8 mouse cellular contexts compared by ENCODE assay signal in the genomic region with DNA sequence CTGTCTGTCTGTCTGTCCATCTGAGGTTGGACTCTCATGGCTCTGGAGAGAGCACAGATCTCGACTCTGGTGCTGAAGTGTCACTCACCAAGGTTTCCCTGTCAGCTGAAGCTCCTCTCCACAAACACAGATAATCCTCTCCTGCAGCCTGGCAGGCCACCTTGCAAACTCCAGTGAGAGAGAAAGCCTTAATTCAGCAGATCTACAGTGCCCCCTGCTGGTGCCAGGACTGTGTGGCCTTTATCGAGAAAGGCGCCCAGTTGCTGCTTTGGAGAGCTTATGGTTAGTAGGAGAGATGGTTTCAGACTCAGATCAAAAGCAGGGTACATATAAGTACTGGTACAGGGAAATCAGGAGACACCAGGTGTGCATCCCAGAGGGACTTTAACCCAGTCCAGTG. TPM values are rescaled to one million over a fixed set of nuclear protein-coding genes. Genes with fewer than 3 reads are reported as not detected.
DNase-seq lines count a peak whose midpoint lies in the region; ATAC-seq and TF ChIP-seq lines count a peak whose summit lies in the region.

No protein-coding gene starts in this region.

- H3K4me2 ChIP-seq in kidney, embryonic 15.5 days = no peak overlapping the region
- no peak overlapping the region for H3K4me2 ChIP-seq in hindbrain, postnatal 0 days (ENCODE audit: low read depth, low read length)
- H3K4me2 ChIP-seq in midbrain, embryonic 16.5 days (ENCODE audit: low read length) = no peak overlapping the region

- 3% methylated on average over 3 of the region's 3 CpGs for WGBS in kidney, embryonic 15.5 days
- WGBS in hindbrain, postnatal 0 days = 3% methylated on average over 3 of the region's 3 CpGs
- WGBS in midbrain, embryonic 16.5 days = 3% methylated on average over 3 of the region's 3 CpGs

- peak; percentile 80 for DNase-seq in kidney, adult 18-20 months
- peak; percentile 91 for DNase-seq in cerebellum, postnatal 10 days
- DNase-seq in frontal cortex, postnatal 25 days (ENCODE audit: low spot score in 2 of 2) = peak; percentile 88 to 89
- peak; percentile 94 for DNase-seq in hindbrain, postnatal 0 days (ENCODE audit: low spot score)
- DNase-seq in left cerebral cortex, postnatal 10 days (ENCODE audit: extremely low spot score in 1 of 2, low spot score in 2 of 2) = peak; percentile 83 to 85
- peak; percentile 70 to 88 for DNase-seq in spleen, postnatal 10 days (ENCODE audit: low spot score in 2 of 2)

- peak; percentile 93 for TF ChIP-seq CTCF in hindbrain, postnatal 0 days (IDR thresholded peaks at IDR 0.05; ENCODE audit: low read depth)

- H3K4me1 ChIP-seq in kidney, embryonic 15.5 days = no peaks in the 10 kb centered on the region
- no peaks in the 10 kb centered on the region for H3K4me1 ChIP-seq in hindbrain, postnatal 0 days (ENCODE audit: insufficient read depth, low read length)
- H3K4me1 ChIP-seq in midbrain, embryonic 16.5 days (ENCODE audit: control insufficient read depth, insufficient read depth, low read length) = peaks cover 13% of the 10 kb centered on the region

- H3K4me3 ChIP-seq in kidney, embryonic 15.5 days (replicated peaks) = no peak overlapping the region
- H3K4me3 ChIP-seq in hindbrain, postnatal 0 days (ENCODE audit: low read length) = no peak overlapping the region
- H3K4me3 ChIP-seq in midbrain, embryonic 16.5 days (ENCODE audit: low read depth, low read length) = no peak overlapping the region

- H3K27ac ChIP-seq in kidney, embryonic 15.5 days = no peak overlapping the region
- H3K27ac ChIP-seq in hindbrain, postnatal 0 days = no peak overlapping the region
- H3K27ac ChIP-seq in midbrain, embryonic 16.5 days (ENCODE audit: low read length) = no peak overlapping the region

- H3K27me3 ChIP-seq in kidney, embryonic 15.5 days = peaks cover 5% of the 10 kb centered on the region; the same call in 1 of the 2 replicates
- H3K27me3 ChIP-seq in hindbrain, postnatal 0 days (ENCODE audit: insufficient read depth, low read length) = no peaks in the 10 kb centered on the region
- H3K27me3 ChIP-seq in midbrain, embryonic 16.5 days (ENCODE audit: control insufficient read depth, insufficient read depth, low read depth, low read length) = no peaks in the 10 kb centered on the region

- no peaks in the 10 kb centered on the region for H3K9me3 ChIP-seq in kidney, embryonic 15.5 days (replicated peaks)
- no peaks in the 10 kb centered on the region for H3K9me3 ChIP-seq in hindbrain, postnatal 0 days (ENCODE audit: low read length)
- no peaks in the 10 kb centered on the region for H3K9me3 ChIP-seq in midbrain, embryonic 16.5 days (replicated peaks; ENCODE audit: control insufficient read depth, low read length, poor library complexity, severe bottlenecking)

- no peak for ATAC-seq in kidney, embryonic 15.5 days (replicated peaks; ENCODE audit: low FRiP score)
- ATAC-seq in hindbrain, postnatal 0 days = peak; percentile 77
- peak; percentile 78 for ATAC-seq in midbrain, embryonic 16.5 days

- no peaks in the 10 kb centered on the region for H3K36me3 ChIP-seq in kidney, embryonic 15.5 days
- no peaks in the 10 kb centered on the region for H3K36me3 ChIP-seq in hindbrain, postnatal 0 days (ENCODE audit: insufficient read depth, low read length)
- H3K36me3 ChIP-seq in midbrain, embryonic 16.5 days (ENCODE audit: control insufficient read depth, insufficient read depth, low read length) = no peaks in the 10 kb centered on the region

- intact Hi-C loops in left cerebral cortex, postnatal 10 days (cut with DNase I) = loop anchor here (5.0 to 10.0 kb wide), 2 partner anchors 259 to 372 kb away; no protein-coding TSS in a partner anchor

- no peak overlapping the region for H3K9ac ChIP-seq in kidney, embryonic 15.5 days
- H3K9ac ChIP-seq in hindbrain, postnatal 0 days (replicated peaks; ENCODE audit: low read length) = no peak overlapping the region
- H3K9ac ChIP-seq in midbrain, embryonic 16.5 days (ENCODE audit: low read depth, low read length) = no peak overlapping the region

RNA-seq across cellular contexts. Expression of a gene that starts 13.1 kb away (rescaled TPM):
- polyA plus RNA-seq in kidney, embryonic 15.5 days (2015; fragmentation: Nextera tagmentation; extraction: Ambion mirVana) = 384 and 410 TPM in 2 replicates
- total RNA-seq in hindbrain, postnatal 0 days (2014; rRNA removed) = 94.2 and 111 TPM in 2 replicates
- polyA plus RNA-seq in hindbrain, postnatal 0 days (2015; fragmentation: Nextera tagmentation; extraction: Ambion mirVana) = 258 and 293 TPM in 2 replicates
- total RNA-seq in left cerebral cortex, postnatal 10 days (2021) = 10 to 100 TPM; 79.7 to 86.7 TPM
- polyA plus RNA-seq in midbrain, embryonic 16.5 days (2015; fragmentation: Nextera tagmentation; extraction: Ambion mirVana) = 286 and 308 TPM in 2 replicates

RNA-seq across cellular contexts. Expression of a gene that starts 17.4 kb away (rescaled TPM):
- polyA plus RNA-seq in kidney, embryonic 15.5 days (2015; fragmentation: Nextera tagmentation; extraction: Ambion mirVana) = 0.21 and 0.42 TPM in 2 replicates
- total RNA-seq in hindbrain, postnatal 0 days (2014; rRNA removed) = 1.7 and 2.6 TPM in 2 replicates
- 1.0 and 1.3 TPM in 2 replicates for polyA plus RNA-seq in hindbrain, postnatal 0 days (2015; fragmentation: Nextera tagmentation; extraction: Ambion mirVana)
- 1 to 10 TPM; 1.3 to 1.5 TPM for total RNA-seq in left cerebral cortex, postnatal 10 days (2021)
- 1.1 and 1.3 TPM in 2 replicates for polyA plus RNA-seq in midbrain, embryonic 16.5 days (2015; fragmentation: Nextera tagmentation; extraction: Ambion mirVana)

RNA-seq across cellular contexts. Expression of a gene that starts 48.1 kb away (rescaled TPM):
- 3.0 and 3.1 TPM in 2 replicates for polyA plus RNA-seq in kidney, embryonic 15.5 days (2015; fragmentation: Nextera tagmentation; extraction: Ambion mirVana)
- total RNA-seq in hindbrain, postnatal 0 days (2014; rRNA removed) = 1.3 and 2.1 TPM in 2 replicates
- 1.6 and 2.1 TPM in 2 replicates for polyA plus RNA-seq in hindbrain, postnatal 0 days (2015; fragmentation: Nextera tagmentation; extraction: Ambion mirVana)
- 1 to 10 TPM; 2.7 to 3.1 TPM for total RNA-seq in left cerebral cortex, postnatal 10 days (2021)
- polyA plus RNA-seq in midbrain, embryonic 16.5 days (2015; fragmentation: Nextera tagmentation; extraction: Ambion mirVana) = 1.5 and 2.5 TPM in 2 replicates
